Mouse (Mus musculus) kidney, adult 9 months (tissue): ENCODE measurements around the gene Olfr722.
"Not testable (repeated sequence)": the region's sequence is repeated elsewhere in the genome, so short reads cannot be mapped to it uniquely, and the experiment has no call there.

Experiments
- DNase-seq: peaks from one replicate; pipeline ENCODE4 v3.0.0; 2022

Olfr722 gene

GRCm38 (mm10) chr14:49901899-49902298 lies at the start of gene Olfr722:
Olfr722 (minus strand) TSS chr14:49901999.
- DNase-seq, result no peak

GRCm38 (mm10) chr14:49931687-49932086 lies 29.9 kb upstream of the Olfr722 start, which contains the start of gene Olfr723:
Olfr723 (minus strand) TSS chr14:49931787.
- DNase-seq, result not testable (repeated sequence)

- peak; percentile 23 for DNase-seq
Measured at GRCm38 (mm10) chr14:49860387-49860786, 41.4 kb downstream of the Olfr722 start.
